Mouse (Mus musculus) spleen, adult 10 weeks (tissue): ENCODE measurements around the gene Adam1a. TPM values are rescaled to one million over a fixed set of nuclear protein-coding genes. Genes with fewer than 3 reads are reported as not detected.

Experiments used
- polyA plus RNA-seq: library from polyadenylated mRNA; stranded (reverse); fragments of 350-450 nt; fragmentation: Illumina TruSeq; extraction: RNeasy Lipid Tissue Mini Kit (QIAGEN cat#74804); gene quantifications from one replicate; pipeline ENCODE4 v1.2.3, GENCODE M21; 2015; ENCODE audit warnings: low replicate concordance; ENCODE audit not compliant: insufficient read depth

Adam1a gene
- 9.4 TPM for polyA plus RNA-seq

DNA sequence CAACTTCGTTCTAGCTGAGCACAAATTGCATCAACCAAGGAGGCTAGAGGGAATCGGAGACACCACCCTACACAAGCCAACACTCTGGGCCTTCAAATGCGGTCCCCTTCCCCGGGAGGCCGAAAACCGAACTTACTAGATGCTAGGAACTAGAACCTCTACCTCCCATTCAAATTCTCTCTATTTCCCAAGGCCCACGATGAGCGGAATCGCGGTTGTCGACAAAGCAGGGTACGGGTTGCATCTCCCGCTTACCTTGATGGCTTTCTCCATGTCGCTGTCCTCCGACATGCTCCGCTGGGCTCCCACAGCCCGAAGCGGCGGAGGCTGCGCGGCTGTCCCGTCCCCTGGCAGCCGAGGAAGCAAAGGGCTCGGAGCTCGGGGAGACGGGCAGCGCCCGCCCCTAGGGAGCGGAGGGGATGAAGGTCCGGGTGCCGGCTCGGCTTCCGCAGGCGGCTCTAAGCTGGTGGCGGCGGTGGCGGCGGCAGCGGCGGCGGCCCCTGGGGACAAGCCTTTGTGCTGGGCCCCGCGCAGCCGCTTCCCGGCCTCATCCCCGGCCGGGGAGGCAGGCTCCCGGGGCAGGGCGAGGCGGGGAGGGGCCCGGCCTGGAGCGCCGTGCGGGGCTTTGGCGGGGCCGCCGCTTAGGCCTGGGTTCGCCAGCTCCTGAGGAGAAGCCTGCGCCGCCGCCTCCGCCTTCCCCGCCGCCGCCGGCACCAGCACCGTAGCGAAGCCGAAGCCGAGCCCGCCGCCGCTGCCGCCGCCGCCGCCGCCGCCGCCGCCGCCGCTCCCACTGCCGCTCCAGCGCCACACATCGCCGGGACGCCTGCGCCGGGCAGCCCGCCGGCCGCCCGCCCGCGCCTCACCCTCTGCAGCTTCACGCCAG, at the start of gene Adam1a, which contains the start of gene Gm42878:
Gene Adam1a, minus strand, starts transcription at position 573 of the 883 bp plus-strand sequence.
Gene Gm42878, minus strand, starts transcription at position 573 of the 883 bp plus-strand sequence.

DNA sequence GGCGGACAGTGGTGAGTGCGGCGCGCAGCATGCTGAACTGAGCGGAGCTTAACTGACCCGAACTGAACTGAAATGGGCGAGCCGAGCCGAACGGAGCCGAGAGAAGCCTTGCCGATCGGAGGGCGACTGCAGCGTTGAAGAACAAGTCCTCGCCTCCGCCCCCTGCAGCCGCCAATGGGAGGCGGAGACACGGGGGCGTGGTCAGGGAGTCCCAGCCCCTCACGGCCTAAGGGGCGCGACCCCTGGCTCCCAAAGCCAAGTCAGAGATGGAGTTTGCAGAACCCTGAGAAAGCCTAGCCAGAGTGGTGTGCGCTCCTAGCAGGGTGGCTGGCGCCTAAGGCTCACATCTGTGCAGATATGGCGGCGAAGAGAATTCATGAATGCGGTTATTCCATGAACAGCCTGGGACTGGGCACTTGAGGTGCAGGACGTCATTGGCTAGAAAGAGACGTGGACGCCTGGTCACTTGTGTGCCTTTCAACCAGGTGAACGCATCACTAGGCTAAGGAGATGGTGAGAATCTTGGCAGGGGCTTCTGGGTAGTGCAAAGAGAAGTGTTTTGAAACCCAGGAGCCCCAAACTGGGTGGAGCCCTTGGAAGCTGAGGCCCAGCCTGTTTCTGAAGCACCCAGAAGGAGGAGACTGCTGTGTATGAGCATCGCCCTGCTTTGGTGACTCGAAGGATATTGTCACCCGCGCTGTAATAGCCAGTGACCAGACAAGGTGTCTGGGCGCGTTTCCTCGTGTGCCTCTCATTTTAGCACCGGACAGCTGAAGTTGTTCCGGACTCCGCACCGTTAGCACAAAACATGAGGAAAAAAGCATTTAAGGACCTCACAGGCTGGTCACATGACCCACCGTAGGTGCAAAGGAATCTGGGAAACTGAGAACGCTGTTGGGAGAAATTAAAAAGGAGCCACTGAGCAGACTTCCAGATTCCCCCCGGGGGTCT, 48.4 kb upstream of the Adam1a start, which contains the start of gene Aldh2:
Gene Aldh2, minus strand, starts transcription at position 374 of the 951 bp plus-strand sequence.

DNA sequence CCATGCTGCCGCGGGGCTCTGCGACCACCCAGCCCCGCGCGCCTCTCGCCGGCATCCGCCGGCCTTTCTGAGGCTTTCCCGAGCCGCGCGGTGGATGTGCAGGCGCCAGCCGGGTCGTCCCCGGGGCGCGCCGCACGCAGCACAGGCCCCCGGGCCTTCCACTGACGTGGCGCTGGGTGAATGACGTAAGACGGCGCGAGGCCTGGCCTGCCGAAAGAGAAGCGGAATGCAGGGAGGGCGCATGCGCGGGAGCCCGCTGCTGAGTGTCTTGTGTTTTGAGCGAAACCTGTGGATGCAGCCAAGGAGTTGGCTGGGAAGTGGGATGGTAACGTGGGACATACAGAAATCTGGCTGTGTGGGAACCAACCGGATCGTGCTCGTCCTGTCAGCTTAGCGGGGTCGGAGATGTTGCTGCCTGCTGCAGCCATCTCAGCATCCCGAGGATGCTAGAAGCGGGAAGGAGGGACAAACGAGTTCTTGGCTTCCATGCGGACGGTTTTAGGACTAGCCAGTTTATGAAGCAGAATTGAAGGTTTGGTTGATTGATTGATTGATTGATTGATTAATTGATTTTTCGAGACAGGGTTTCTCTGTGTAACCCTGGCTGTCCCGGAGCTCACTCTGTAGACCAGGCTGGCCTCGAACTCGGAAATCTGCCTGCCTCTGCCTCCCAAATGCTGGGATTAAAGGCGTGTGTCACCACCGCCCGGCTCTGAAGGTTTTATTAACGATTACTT, 679 bp upstream of the Adam1a start, which contains the start of gene Mapkapk5:
Gene Mapkapk5, minus strand, starts transcription at position 113 of the 737 bp plus-strand sequence.

DNA sequence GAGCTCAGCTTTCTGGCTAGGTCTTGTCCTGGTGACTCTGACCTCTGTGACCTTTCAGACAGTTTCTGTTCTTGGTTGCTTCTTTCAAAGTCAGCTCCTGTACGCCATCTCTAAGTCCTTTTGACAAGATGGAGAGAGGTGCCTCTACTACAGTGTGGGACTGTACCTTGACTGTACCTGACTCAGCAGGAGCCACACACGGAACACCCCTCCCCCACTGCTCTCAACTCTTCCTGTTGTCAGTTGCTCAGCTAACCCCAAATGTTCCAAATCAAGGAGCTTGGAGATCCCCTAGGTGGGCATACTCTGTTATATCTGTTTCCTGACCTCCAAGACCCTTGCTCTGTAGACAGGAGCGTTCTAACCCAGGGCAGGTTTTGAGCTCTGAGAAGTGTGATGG, 42.1 kb downstream of the Adam1a start, which contains the start of gene Adam1b:
Gene Adam1b, minus strand, starts transcription at position 205 of the 400 bp plus-strand sequence.

Other genes starting within 250 kb of the Adam1a start
- gene Trafd1, start 159.8 kb downstream of the Adam1a start, polyA plus RNA-seq, result 96.6 TPM
- 31.1 TPM for gene Naa25, start 147.5 kb downstream of the Adam1a start, polyA plus RNA-seq
- gene Tmem116, start 93.6 kb downstream of the Adam1a start, polyA plus RNA-seq, result 0.15 TPM
- 160 TPM for gene Erp29, start 93.0 kb downstream of the Adam1a start, polyA plus RNA-seq
- not detected for gene Adam1b, start 42.0 kb downstream of the Adam1a start, polyA plus RNA-seq
- gene Gm42878, start within 50 bp of the Adam1a start, polyA plus RNA-seq, result not detected
- 119 TPM for gene Mapkapk5, start 423 bp upstream of the Adam1a start, polyA plus RNA-seq
- 192 TPM for gene Aldh2, start 48.3 kb upstream of the Adam1a start, polyA plus RNA-seq
- gene Acad12, start 73.5 kb upstream of the Adam1a start, polyA plus RNA-seq, result 6.9 TPM
- 3.7 TPM for gene Acad10, start 115.0 kb upstream of the Adam1a start, polyA plus RNA-seq
- 47.5 TPM for gene Brap, start 115.1 kb upstream of the Adam1a start, polyA plus RNA-seq
- 57.8 TPM for gene Atxn2, start 165.9 kb upstream of the Adam1a start, polyA plus RNA-seq